Mouse (Mus musculus) v-Abl transformed pro-B cells (cell line): ENCODE results near the gene Tgif1.

Source experiments
- in situ Hi-C, 2 experiments: fragments of 400-800 bp; cut with MboI; formaldehyde crosslinking; loops; one replicate each; pipeline ENCODE4 v1.15.1; 2025; ENCODE audit not compliant: unreplicated experiment in 2 of 2

The Tgif1 gene

GRCm38 (mm10) chr17:70868577-70869229, 15.4 kb upstream of the Tgif1 start:
- in situ Hi-C loops, result loop anchor here in 1 of 2 experiments (25.0 kb wide), 2 partner anchors 319 to 619 kb away; partner anchors contain the start of genes Lpin2 and Smchd1

GRCm38 (mm10) chr17:70866538-70867114, 13.3 kb upstream of the Tgif1 start:
- in situ Hi-C loops, result loop anchor here in 1 of 2 experiments (25.0 kb wide), 2 partner anchors 321 to 621 kb away; partner anchors contain the start of genes Lpin2 and Smchd1

GRCm38 (mm10) chr17:70866029-70866428, 12.7 kb upstream of the Tgif1 start:
- in situ Hi-C loops, result loop anchor here in 1 of 2 experiments (25.0 kb wide), 2 partner anchors 321 to 621 kb away; partner anchors contain the start of genes Lpin2 and Smchd1

GRCm38 (mm10) chr17:70865060-70865604, 11.8 kb upstream of the Tgif1 start:
- in situ Hi-C loops, result loop anchor here in 1 of 2 experiments (25.0 kb wide), 2 partner anchors 322 to 622 kb away; partner anchors contain the start of genes Lpin2 and Smchd1

GRCm38 (mm10) chr17:70864645-70865044, 11.3 kb upstream of the Tgif1 start:
- in situ Hi-C loops, result loop anchor here in 1 of 2 experiments (25.0 kb wide), 2 partner anchors 323 to 623 kb away; partner anchors contain the start of genes Lpin2 and Smchd1

GRCm38 (mm10) chr17:70864117-70864516, 10.8 kb upstream of the Tgif1 start:
- in situ Hi-C loops, result loop anchor here in 1 of 2 experiments (25.0 kb wide), 2 partner anchors 323 to 623 kb away; partner anchors contain the start of genes Lpin2 and Smchd1

- in situ Hi-C loops, result loop anchor here in 1 of 2 experiments (10.0 to 25.0 kb wide), 3 partner anchors 328 to 756 kb away; partner anchors contain the start of genes Lpin2, Smchd1 and Wdr43
Observed at GRCm38 (mm10) chr17:70858814-70859213, 5.5 kb upstream of the Tgif1 start.

GRCm38 (mm10) chr17:70856871-70857415, 3.6 kb upstream of the Tgif1 start:
- in situ Hi-C loops, result loop anchor here in 1 of 2 experiments (10.0 to 25.0 kb wide), 3 partner anchors 330 to 758 kb away; partner anchors contain the start of genes Lpin2, Smchd1 and Wdr43

GRCm38 (mm10) chr17:70854021-70854420, 675 bp upstream of the Tgif1 start:
- in situ Hi-C loops, result loop anchor here in 1 of 2 experiments (5.0 to 25.0 kb wide), 4 partner anchors 38 to 761 kb away; partner anchors contain the start of genes Lpin2, Smchd1 and Wdr43

GRCm38 (mm10) chr17:70852686-70853386, 510 bp downstream of the Tgif1 start:
- in situ Hi-C loops, result loop anchor here in 1 of 2 experiments (5.0 to 25.0 kb wide), 4 partner anchors 39 to 762 kb away; partner anchors contain the start of genes Lpin2, Smchd1 and Wdr43

- in situ Hi-C loops, result loop anchor here in 1 of 2 experiments (5.0 to 25.0 kb wide), 4 partner anchors 40 to 763 kb away; partner anchors contain the start of genes Lpin2, Smchd1 and Wdr43
Observed at GRCm38 (mm10) chr17:70852011-70852685, 1.2 kb downstream of the Tgif1 start.

- in situ Hi-C loops, result loop anchor here in 1 of 2 experiments (5.0 to 25.0 kb wide), 4 partner anchors 41 to 764 kb away; partner anchors contain the start of genes Lpin2, Smchd1 and Wdr43
Observed at GRCm38 (mm10) chr17:70850996-70851991, 2.1 kb downstream of the Tgif1 start.

GRCm38 (mm10) chr17:70850233-70850995, 2.9 kb downstream of the Tgif1 start:
- in situ Hi-C loops, result loop anchor here in 1 of 2 experiments (5.0 to 25.0 kb wide), 4 partner anchors 42 to 764 kb away; partner anchors contain the start of genes Lpin2, Smchd1 and Wdr43

- in situ Hi-C loops, result loop anchor here (5.0 to 25.0 kb wide), 8 partner anchors 43 to 765 kb away; partner anchors contain the start of genes Lpin2 (in 1 of the 2), Smchd1 (in 1 of the 2) and Wdr43 (in 1 of the 2)
Observed at GRCm38 (mm10) chr17:70849399-70850232, 3.7 kb downstream of the Tgif1 start.

- in situ Hi-C loops, result loop anchor here (5.0 to 10.0 kb wide), 4 partner anchors 106 to 346 kb away; no protein-coding TSS in a partner anchor
Observed at GRCm38 (mm10) chr17:70848511-70849398, 4.6 kb downstream of the Tgif1 start.
